Mouse (Mus musculus): Measurements from ENCODE around the gene Sltm. TPM values are rescaled to one million over a fixed set of nuclear protein-coding genes. Genes with fewer than 3 reads are reported as not detected.

Sltm gene
- total RNA-seq, 1 experiment = 50.5 TPM

- Histone ChIP-seq H3K9me3 (ENCODE audit: control insufficient read depth, insufficient read depth, low read depth, low read length) (no peaks in the 10 kb centered on the region), H3K4me3 (ENCODE audit: insufficient read depth in 1 of 2, low read depth in 1 of 2, low read length in 2 of 2, poor library complexity in 1 of 2, severe bottlenecking in 1 of 2) (no peak overlapping the region), H3K4me1 (ENCODE audit: control insufficient read depth in 2 of 2, insufficient read depth in 2 of 2, low read length in 2 of 2, poor library complexity in 1 of 2) (no peaks in the 10 kb centered on the region), H3K27ac (ENCODE audit: insufficient read depth, low read depth, low read length, poor library complexity, severe bottlenecking) (no peak overlapping the region), H3K9ac (ENCODE audit: insufficient read depth, low read depth, low read length, poor library complexity, severe bottlenecking) (no peak overlapping the region), H3K36me3 (ENCODE audit: control insufficient read depth, insufficient read depth, low read length, poor library complexity, severe bottlenecking) (peaks cover 5% of the 10 kb centered on the region)
- TF ChIP-seq HCFC1 (IDR thresholded peaks at IDR 0.05; ENCODE audit: borderline replicate concordance, insufficient read depth, low read length) (no peak), MAFK (IDR thresholded peaks at IDR 0.05; ENCODE audit: insufficient read depth, low read depth, low read length) (no peak), ZNF384 (IDR thresholded peaks at IDR 0.05; ENCODE audit: low read depth, low read length) (no peak), CHD2 (IDR thresholded peaks at IDR 0.05; ENCODE audit: low read depth, low read length) (no peak), ZC3H11A (IDR thresholded peaks at IDR 0.05; ENCODE audit: borderline replicate concordance, low read depth, low read length) (no peak)
- in situ Hi-C loops (cut with MboI; ENCODE audit: low sequenced_read_pairs in 2 of 2, unreplicated experiment in 2 of 2) = no loop called here
- no peak for DNase-seq (ENCODE audit: low read depth, low spot score)
These were observed 55.7 kb downstream of the Sltm start for GRCm38 (mm10) chr9:70598271-70598670.

- in situ Hi-C loops (cut with MboI; ENCODE audit: low sequenced_read_pairs in 2 of 2, unreplicated experiment in 2 of 2) = no loop called here
- DNase-seq (ENCODE audit: low read depth, low spot score) = no peak
- H3K4me1 ChIP-seq (ENCODE audit: control insufficient read depth in 2 of 2, insufficient read depth in 2 of 2, low read length in 2 of 2, poor library complexity in 1 of 2) = no peaks in the 10 kb centered on the region
- TF ChIP-seq MAFK (IDR thresholded peaks at IDR 0.05; ENCODE audit: insufficient read depth, low read depth, low read length) (no peak), CHD2 (IDR thresholded peaks at IDR 0.05; ENCODE audit: low read depth, low read length) (no peak), HCFC1 (IDR thresholded peaks at IDR 0.05; ENCODE audit: borderline replicate concordance, insufficient read depth, low read length) (no peak), ZC3H11A (IDR thresholded peaks at IDR 0.05; ENCODE audit: borderline replicate concordance, low read depth, low read length) (no peak)
- no peak overlapping the region for H3K4me3 ChIP-seq (ENCODE audit: insufficient read depth in 1 of 2, low read depth in 1 of 2, low read length in 2 of 2, poor library complexity in 1 of 2, severe bottlenecking in 1 of 2)
- H3K9ac ChIP-seq (ENCODE audit: insufficient read depth, low read depth, low read length, poor library complexity, severe bottlenecking) = no peak overlapping the region
- no peaks in the 10 kb centered on the region for H3K36me3 ChIP-seq (ENCODE audit: control insufficient read depth, insufficient read depth, low read length, poor library complexity, severe bottlenecking)
- no peaks in the 10 kb centered on the region for H3K9me3 ChIP-seq (ENCODE audit: control insufficient read depth, insufficient read depth, low read depth, low read length)
- no peak overlapping the region for H3K27ac ChIP-seq (ENCODE audit: insufficient read depth, low read depth, low read length, poor library complexity, severe bottlenecking)
These were observed 59.8 kb downstream of the Sltm start for GRCm38 (mm10) chr9:70602186-70602845.

- no peak for DNase-seq (ENCODE audit: low read depth, low spot score)
- no peaks in the 10 kb centered on the region for H3K4me1 ChIP-seq (ENCODE audit: control insufficient read depth in 2 of 2, insufficient read depth in 2 of 2, low read length in 2 of 2, poor library complexity in 1 of 2)
- no peaks in the 10 kb centered on the region for H3K9me3 ChIP-seq (ENCODE audit: control insufficient read depth, insufficient read depth, low read depth, low read length)
- no peak overlapping the region for H3K4me3 ChIP-seq (ENCODE audit: insufficient read depth in 1 of 2, low read depth in 1 of 2, low read length in 2 of 2, poor library complexity in 1 of 2, severe bottlenecking in 1 of 2)
- in situ Hi-C loops (cut with MboI; ENCODE audit: low sequenced_read_pairs in 2 of 2, unreplicated experiment in 2 of 2) = no loop called here
- no peaks in the 10 kb centered on the region for H3K36me3 ChIP-seq (ENCODE audit: control insufficient read depth, insufficient read depth, low read length, poor library complexity, severe bottlenecking)
- no peak overlapping the region for H3K27ac ChIP-seq (ENCODE audit: insufficient read depth, low read depth, low read length, poor library complexity, severe bottlenecking)
- no peak overlapping the region for H3K9ac ChIP-seq (ENCODE audit: insufficient read depth, low read depth, low read length, poor library complexity, severe bottlenecking)
- TF ChIP-seq CHD2 (IDR thresholded peaks at IDR 0.05; ENCODE audit: low read depth, low read length) (no peak), ZNF384 (IDR thresholded peaks at IDR 0.05; ENCODE audit: low read depth, low read length) (no peak), MAFK (IDR thresholded peaks at IDR 0.05; ENCODE audit: insufficient read depth, low read depth, low read length) (no peak), HCFC1 (IDR thresholded peaks at IDR 0.05; ENCODE audit: borderline replicate concordance, insufficient read depth, low read length) (no peak), ZC3H11A (IDR thresholded peaks at IDR 0.05; ENCODE audit: borderline replicate concordance, low read depth, low read length) (no peak)
These were observed 68.6 kb downstream of the Sltm start for GRCm38 (mm10) chr9:70611026-70611673.

GRCm38 (mm10) chr9:70629711-70630110 is 87.2 kb downstream of the Sltm start:
- Histone ChIP-seq H3K27ac (ENCODE audit: insufficient read depth, low read depth, low read length, poor library complexity, severe bottlenecking) (no peak overlapping the region), H3K36me3 (ENCODE audit: control insufficient read depth, insufficient read depth, low read length, poor library complexity, severe bottlenecking) (no peaks in the 10 kb centered on the region), H3K9me3 (ENCODE audit: control insufficient read depth, insufficient read depth, low read depth, low read length) (no peaks in the 10 kb centered on the region), H3K4me3 (ENCODE audit: insufficient read depth in 1 of 2, low read depth in 1 of 2, low read length in 2 of 2, poor library complexity in 1 of 2, severe bottlenecking in 1 of 2) (no peak overlapping the region), H3K9ac (ENCODE audit: insufficient read depth, low read depth, low read length, poor library complexity, severe bottlenecking) (no peak overlapping the region), H3K4me1 (ENCODE audit: control insufficient read depth in 2 of 2, insufficient read depth in 2 of 2, low read length in 2 of 2, poor library complexity in 1 of 2) (no peaks in the 10 kb centered on the region)
- no peak for DNase-seq (ENCODE audit: low read depth, low spot score)
- TF ChIP-seq MAFK (IDR thresholded peaks at IDR 0.05; ENCODE audit: insufficient read depth, low read depth, low read length) = no peak
- TF ChIP-seq CHD2 (IDR thresholded peaks at IDR 0.05; ENCODE audit: low read depth, low read length) = no peak
- no peak for TF ChIP-seq HCFC1 (IDR thresholded peaks at IDR 0.05; ENCODE audit: borderline replicate concordance, insufficient read depth, low read length)
- TF ChIP-seq ZC3H11A (IDR thresholded peaks at IDR 0.05; ENCODE audit: borderline replicate concordance, low read depth, low read length) = no peak
- no peak for TF ChIP-seq ZNF384 (IDR thresholded peaks at IDR 0.05; ENCODE audit: low read depth, low read length)
- in situ Hi-C loops (cut with MboI; ENCODE audit: low sequenced_read_pairs in 2 of 2, unreplicated experiment in 2 of 2) = no loop called here

Measured in ES-E14 (cell line).